Mouse (Mus musculus) lung, postnatal 10 days (tissue): ENCODE measurements at regions not wholly inside any gene's neighbourhood (a gene's known extent, or its start where the extent isn't known, plus 50 kb on each side); places are given as distances from the start of the nearest gene placed in this dataset.

ENCODE experiments used
- DNase-seq: peaks from one replicate; pipeline ENCODE4 v3.0.0; 2021

GRCm38 (mm10) chr5:27963765-27964164 lies 107.4 kb upstream of the Insig1 start:
- DNase-seq = no peak

- DNase-seq = peak; percentile 77
Measured at GRCm38 (mm10) chr5:27995186-27995585, 76.0 kb upstream of the Insig1 start.

GRCm38 (mm10) chr5:27997751-27998150 lies 73.4 kb upstream of the Insig1 start:
- no peak for DNase-seq

- no peak for DNase-seq
Measured at GRCm38 (mm10) chr5:28002922-28003321, 68.2 kb upstream of the Insig1 start.

GRCm38 (mm10) chr5:28003756-28004486 lies 67.2 kb upstream of the Insig1 start:
- no peak for DNase-seq

GRCm38 (mm10) chr5:28004487-28004827 lies 66.7 kb upstream of the Insig1 start:
- no peak for DNase-seq

GRCm38 (mm10) chr5:28009386-28009785 lies 61.8 kb upstream of the Insig1 start:
- peak; percentile 1 for DNase-seq

- DNase-seq = peak; percentile 1
Measured at GRCm38 (mm10) chr5:28009871-28010270, 61.3 kb upstream of the Insig1 start.

GRCm38 (mm10) chr5:28010529-28010928 lies 60.6 kb upstream of the Insig1 start:
- DNase-seq = peak; percentile 0

- no peak for DNase-seq
Measured at GRCm38 (mm10) chr5:28012496-28012895, 58.7 kb upstream of the Insig1 start.

- no peak for DNase-seq
Measured at GRCm38 (mm10) chr5:28013619-28014273, 57.4 kb upstream of the Insig1 start.

- DNase-seq = no peak
Measured at GRCm38 (mm10) chr5:28019864-28020263, 51.3 kb upstream of the Insig1 start.
